Mouse (Mus musculus) common myeloid progenitor, adult 5-6 weeks (primary cell): Measurements from ENCODE around the gene Sgsm3. TPM values are rescaled to one million over a fixed set of nuclear protein-coding genes. Genes with fewer than 3 reads are reported as not detected.
A peak's percentile ranks its signal among the peaks of the same experiment; 100 is the strongest.

Source experiments
- ATAC-seq: replicated peaks from 2 replicates; pipeline ENCODE4 v1.8.0; 2016; ENCODE audit warnings: low read depth, mild to moderate bottlenecking, moderate TSS enrichment, inconsistent platforms; ENCODE audit not compliant: poor library complexity, severe bottlenecking
- total RNA-seq: library from RNA; stranded (forward); fragments of 200-1000, 187-1606 nt; gene quantifications from 2 replicates; pipeline ENCODE4 v1.2.3, GENCODE M21; 2017

Sgsm3 gene
- total RNA-seq, 1 experiment from 2014 or later, result 30.6 TPM

GRCm38 (mm10) chr15:81021377-81021776, 43.8 kb downstream of the Sgsm3 start:
- peak; percentile 94 for ATAC-seq

GRCm38 (mm10) chr15:81022437-81022836, 44.9 kb downstream of the Sgsm3 start:
- ATAC-seq, result no peak

- no peak for ATAC-seq
These were observed 46.3 kb downstream of the Sgsm3 start for GRCm38 (mm10) chr15:81023842-81024241.

- ATAC-seq, result no peak
These were observed 49.3 kb downstream of the Sgsm3 start for GRCm38 (mm10) chr15:81026901-81027300.

DNA sequence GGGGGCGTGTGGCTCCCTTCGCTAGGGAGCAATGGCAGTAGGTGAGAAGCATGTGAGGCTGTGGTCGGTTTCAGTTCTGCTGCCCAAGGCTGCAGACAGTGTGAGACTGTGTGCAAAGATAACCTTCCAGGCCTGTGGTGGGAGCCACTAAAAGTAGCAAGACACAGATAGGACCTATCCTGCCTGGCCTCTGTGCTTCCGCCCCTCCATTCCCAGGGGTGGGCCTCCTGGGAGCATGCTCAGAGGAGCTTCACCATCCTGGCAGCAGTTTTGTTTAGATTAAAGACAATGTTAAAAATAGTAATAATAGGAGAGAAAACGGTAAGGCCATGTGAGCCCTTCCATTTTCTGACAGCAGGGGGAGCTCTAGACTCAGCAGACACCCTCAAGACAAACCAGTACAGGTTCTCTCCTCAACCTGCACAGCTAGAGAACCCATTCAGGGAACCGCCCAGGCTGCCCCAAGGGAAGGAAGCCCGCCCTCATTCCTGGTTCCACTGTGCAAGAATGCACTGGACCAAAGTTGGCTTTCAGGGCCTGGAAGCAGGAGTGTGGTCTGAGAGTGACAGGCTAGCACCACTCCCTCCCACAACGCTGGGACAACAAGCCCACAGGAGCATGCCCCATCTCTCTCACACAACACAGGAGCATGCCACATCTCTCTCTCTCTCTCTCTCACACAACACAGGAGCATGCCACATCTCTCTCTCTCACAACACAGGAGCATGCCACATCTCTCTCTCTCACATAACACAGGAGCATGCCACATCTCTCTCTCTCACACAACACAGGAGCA, 50.0 kb downstream of the Sgsm3 start:
- peak; percentile 91 for ATAC-seq

- ATAC-seq, result no peak
These were observed 53.4 kb downstream of the Sgsm3 start for GRCm38 (mm10) chr15:81030891-81031425.

DNA sequence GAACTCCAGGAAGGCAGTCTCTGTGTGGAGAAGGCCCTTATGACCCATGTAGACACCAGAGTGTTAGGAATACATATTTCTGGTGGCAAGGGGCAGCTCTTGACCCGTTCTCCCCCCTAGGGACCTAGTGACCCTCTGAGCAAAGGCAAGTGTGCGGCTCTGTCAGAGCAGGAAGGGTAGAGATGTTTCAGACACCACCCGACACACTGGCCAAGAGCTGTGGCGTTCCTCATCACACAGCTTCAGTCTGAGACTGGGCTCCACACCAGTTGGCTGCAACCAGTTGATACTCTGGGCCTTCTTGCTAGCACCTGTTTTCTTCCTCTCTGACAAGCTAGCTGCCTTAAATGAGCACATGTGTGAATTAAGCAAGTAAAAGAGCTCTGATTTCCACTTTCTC, 54.0 kb downstream of the Sgsm3 start:
- no peak for ATAC-seq

DNA sequence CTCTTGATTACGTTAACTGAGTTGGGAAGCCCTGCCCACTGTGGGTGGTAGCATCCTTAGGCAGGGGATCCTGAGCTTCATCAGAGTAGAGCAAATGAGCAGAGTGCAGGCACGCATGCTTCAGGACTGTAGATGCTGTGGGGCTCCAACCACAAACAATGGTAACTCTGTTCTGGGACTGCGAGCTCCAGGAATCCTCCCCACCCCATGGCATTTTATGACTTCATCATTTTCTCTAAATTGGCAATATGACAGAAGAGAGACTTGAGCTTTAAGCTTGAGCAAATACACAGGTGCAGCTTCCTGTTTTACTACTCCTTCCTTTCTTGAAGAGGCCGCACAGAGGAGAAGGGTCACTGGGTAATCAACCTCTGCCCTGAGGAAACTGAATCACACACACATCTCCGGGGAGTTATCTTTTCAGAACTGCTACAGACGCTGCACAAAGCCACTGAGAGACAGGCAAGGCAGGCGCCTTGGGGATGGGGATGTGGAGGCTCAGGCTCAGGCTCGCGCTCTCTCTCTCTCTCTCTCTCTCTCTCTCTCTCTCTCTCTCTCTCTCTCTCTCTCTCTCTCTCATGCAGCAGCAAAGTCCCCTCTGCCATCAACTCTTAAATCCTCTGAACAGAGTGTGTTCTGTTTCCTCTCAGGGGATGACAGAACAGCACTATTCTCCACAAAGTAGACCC, 55.5 kb downstream of the Sgsm3 start:
- peak; percentile 43 for ATAC-seq

GRCm38 (mm10) chr15:81034119-81034518, 56.6 kb downstream of the Sgsm3 start:
- ATAC-seq, result no peak

- ATAC-seq, result peak; percentile 27; the same call in 1 of the 2 replicates
These were observed 58.0 kb downstream of the Sgsm3 start for GRCm38 (mm10) chr15:81035417-81036162.

DNA sequence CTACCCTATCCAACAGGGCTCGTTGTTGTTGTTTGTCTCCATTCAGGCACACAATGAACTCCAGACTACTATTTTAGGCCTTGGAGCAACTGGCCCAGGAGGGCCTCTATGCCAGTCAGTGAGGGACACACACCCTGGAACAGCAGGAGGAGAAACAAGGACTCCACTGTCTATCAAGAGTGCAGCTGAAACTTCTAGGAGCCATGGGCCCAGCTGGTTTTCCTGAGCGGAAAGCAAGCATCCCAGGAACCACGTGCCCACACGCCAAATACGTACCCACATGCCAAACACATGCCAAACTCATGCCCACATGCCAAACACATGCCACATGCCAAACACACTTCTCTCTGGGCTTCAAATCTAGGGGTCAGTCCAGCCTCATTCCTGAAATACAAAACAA, 60.9 kb downstream of the Sgsm3 start:
- ATAC-seq, result no peak

DNA sequence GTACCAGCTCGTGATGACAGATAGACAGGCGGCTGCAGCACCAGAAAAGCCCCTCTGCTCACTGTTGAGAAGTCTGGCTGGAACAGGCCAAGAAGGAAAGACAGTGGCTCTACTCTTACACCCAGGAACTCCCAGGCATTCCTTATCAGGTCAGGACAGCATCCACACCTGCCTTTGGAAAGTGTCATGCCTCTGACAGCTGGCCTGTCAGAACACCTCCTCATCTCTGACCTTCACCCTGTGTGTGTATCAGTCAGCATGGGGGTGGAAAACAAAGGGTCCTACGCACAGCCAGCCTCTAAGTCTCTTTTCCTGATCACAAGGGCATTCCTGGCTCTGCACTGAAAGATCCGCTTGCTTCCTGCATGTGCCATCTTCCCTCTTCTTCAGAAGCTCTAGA, 64.2 kb downstream of the Sgsm3 start:
- ATAC-seq, result no peak

- ATAC-seq, result peak; percentile 26; the same call in 1 of the 2 replicates
These were observed 64.8 kb downstream of the Sgsm3 start for GRCm38 (mm10) chr15:81042276-81042931.

DNA sequence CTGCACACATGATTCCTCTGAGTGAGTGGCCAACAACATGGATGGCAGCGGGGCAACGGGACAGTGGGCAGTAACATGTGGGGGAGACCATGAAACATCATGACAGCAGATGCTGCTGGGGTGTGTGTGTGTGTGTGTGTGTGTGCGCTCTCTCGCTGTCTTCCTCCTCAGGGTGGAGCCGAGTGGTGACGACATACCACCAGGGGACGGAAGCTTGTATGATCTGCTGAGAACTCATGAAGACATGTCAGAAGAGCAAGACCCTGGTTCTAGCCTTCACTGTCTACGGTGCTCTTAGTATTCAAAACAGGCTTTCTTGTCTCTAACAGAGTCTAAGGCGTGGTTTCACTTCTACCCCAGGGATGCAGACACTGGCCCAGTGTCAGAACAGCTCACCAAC, 66.9 kb downstream of the Sgsm3 start:
- peak; percentile 55 for ATAC-seq

- ATAC-seq, result peak; percentile 70
These were observed 67.8 kb downstream of the Sgsm3 start for GRCm38 (mm10) chr15:81045336-81045735.

DNA sequence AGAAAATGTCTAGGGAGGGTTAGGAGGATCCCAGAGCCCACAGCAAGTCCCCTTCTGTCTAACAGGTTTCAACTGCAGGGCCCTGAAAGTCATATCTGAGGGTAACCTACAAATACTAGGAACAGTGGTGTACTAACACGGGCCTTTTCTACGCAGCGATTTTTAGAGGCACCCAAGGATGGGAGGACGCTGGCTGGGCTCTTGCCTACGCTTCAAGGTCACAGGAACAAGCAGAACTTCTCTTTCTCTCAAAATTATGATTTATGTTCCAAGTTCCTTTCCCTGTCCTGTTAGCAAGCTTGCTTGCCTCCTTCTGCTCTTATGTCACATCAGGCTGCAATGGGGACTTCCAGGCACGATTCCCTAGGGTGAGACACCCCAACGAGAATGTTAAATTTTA, 68.5 kb downstream of the Sgsm3 start:
- ATAC-seq, result no peak

- peak; percentile 52 for ATAC-seq
These were observed 69.9 kb downstream of the Sgsm3 start for GRCm38 (mm10) chr15:81047497-81047896.

DNA sequence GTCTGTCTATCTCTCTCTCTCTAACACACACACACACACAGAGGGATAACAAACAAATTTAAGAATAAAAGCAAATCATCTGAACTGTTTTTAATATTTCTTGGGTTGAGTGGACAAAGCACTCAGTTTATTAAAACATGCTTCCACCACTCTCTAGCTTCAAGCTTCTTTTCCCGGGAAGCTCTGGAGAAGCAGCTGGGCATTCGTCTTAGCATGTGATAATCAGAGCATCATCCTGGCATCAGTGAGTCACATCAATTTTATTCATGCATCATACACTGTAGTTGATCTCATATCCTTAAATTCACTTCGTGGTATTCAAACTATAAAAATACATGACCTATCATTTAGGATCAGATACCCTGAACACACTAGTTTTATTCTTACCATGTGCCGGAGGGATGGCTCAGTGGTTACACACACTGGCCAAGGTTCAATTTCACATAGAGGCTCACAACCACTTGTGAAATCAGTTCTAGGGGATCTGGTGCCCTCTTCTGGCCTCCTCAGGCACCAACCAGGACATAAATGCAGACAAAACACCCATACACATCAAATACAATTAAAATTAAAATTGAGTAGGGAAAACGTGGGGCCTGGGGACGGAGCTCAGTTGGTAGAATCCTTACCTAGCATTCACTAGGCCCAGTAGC, 72.0 kb downstream of the Sgsm3 start:
- ATAC-seq, result peak; percentile 45; the same call in 1 of the 2 replicates

GRCm38 (mm10) chr15:81050488-81050887, 72.9 kb downstream of the Sgsm3 start:
- ATAC-seq, result no peak
